Mouse (Mus musculus) gastrocnemius, adult 18-20 months (tissue): ENCODE measurements around the gene Dhx32. TPM values are rescaled to one million over a fixed set of nuclear protein-coding genes. Genes with fewer than 3 reads are reported as not detected.

ENCODE experiments used
- DNase-seq: peaks from one replicate; pipeline ENCODE4 v3.0.0; 2021; ENCODE audit warnings: low spot score
- total RNA-seq, 2 experiments: library from RNA; stranded (reverse); gene quantifications; 2 replicates each; pipeline ENCODE4 v1.2.3; 2021

The Dhx32 gene
- total RNA-seq, 2 experiments from 2014 or later, result 47.0 to 61.8 TPM

- peak; percentile 39 for DNase-seq
Measured at GRCm38 (mm10) chr7:133775796-133776625, 6.5 kb downstream of the Dhx32 start.

GRCm38 (mm10) chr7:133775179-133775578, 7.3 kb downstream of the Dhx32 start:
- DNase-seq, result peak; percentile 29

- DNase-seq, result no peak
Measured at GRCm38 (mm10) chr7:133768517-133768916, 14.0 kb downstream of the Dhx32 start.

GRCm38 (mm10) chr7:133768027-133768426, 14.5 kb downstream of the Dhx32 start:
- no peak for DNase-seq

- peak; percentile 84 for DNase-seq
Measured at GRCm38 (mm10) chr7:133765849-133766243, 16.7 kb downstream of the Dhx32 start.

GRCm38 (mm10) chr7:133765240-133765848, 17.2 kb downstream of the Dhx32 start:
- no peak for DNase-seq

GRCm38 (mm10) chr7:133764425-133764824, 18.1 kb downstream of the Dhx32 start:
- no peak for DNase-seq

- no peak for DNase-seq
Measured at GRCm38 (mm10) chr7:133762696-133763095, 19.8 kb downstream of the Dhx32 start.

GRCm38 (mm10) chr7:133759611-133760353, 22.7 kb downstream of the Dhx32 start:
- DNase-seq, result peak; percentile 29

- no peak for DNase-seq
Measured at GRCm38 (mm10) chr7:133758716-133759115, 23.8 kb downstream of the Dhx32 start.

GRCm38 (mm10) chr7:133757961-133758455, 24.5 kb downstream of the Dhx32 start:
- DNase-seq, result no peak

- no peak for DNase-seq
Measured at GRCm38 (mm10) chr7:133751163-133751562, 31.4 kb downstream of the Dhx32 start.

GRCm38 (mm10) chr7:133750666-133751065, 31.9 kb downstream of the Dhx32 start:
- no peak for DNase-seq

- DNase-seq, result no peak
Measured at GRCm38 (mm10) chr7:133748753-133749152, 33.8 kb downstream of the Dhx32 start.

- DNase-seq, result no peak
Measured at GRCm38 (mm10) chr7:133747372-133747771, 35.2 kb downstream of the Dhx32 start.

GRCm38 (mm10) chr7:133744701-133745100, 37.8 kb downstream of the Dhx32 start:
- peak; percentile 45 for DNase-seq

- DNase-seq, result no peak
Measured at GRCm38 (mm10) chr7:133744209-133744608, 38.3 kb downstream of the Dhx32 start.

GRCm38 (mm10) chr7:133743611-133744010, 38.9 kb downstream of the Dhx32 start:
- DNase-seq, result no peak

GRCm38 (mm10) chr7:133742530-133743325, 39.8 kb downstream of the Dhx32 start:
- no peak for DNase-seq

GRCm38 (mm10) chr7:133740558-133740957, 42.0 kb downstream of the Dhx32 start:
- no peak for DNase-seq

- DNase-seq, result no peak
Measured at GRCm38 (mm10) chr7:133731971-133732645, 50.4 kb downstream of the Dhx32 start.
